Mouse (Mus musculus) ovary, adult 18-20 months (tissue): Measurements from ENCODE around the gene Gm11492.
A peak's percentile ranks its signal among the peaks of the same experiment; 100 is the strongest.

Experiments used
- DNase-seq: peaks from one replicate; pipeline ENCODE4 v3.0.0; 2022; ENCODE audit warnings: low spot score, mixed read lengths

The Gm11492 gene

DNA sequence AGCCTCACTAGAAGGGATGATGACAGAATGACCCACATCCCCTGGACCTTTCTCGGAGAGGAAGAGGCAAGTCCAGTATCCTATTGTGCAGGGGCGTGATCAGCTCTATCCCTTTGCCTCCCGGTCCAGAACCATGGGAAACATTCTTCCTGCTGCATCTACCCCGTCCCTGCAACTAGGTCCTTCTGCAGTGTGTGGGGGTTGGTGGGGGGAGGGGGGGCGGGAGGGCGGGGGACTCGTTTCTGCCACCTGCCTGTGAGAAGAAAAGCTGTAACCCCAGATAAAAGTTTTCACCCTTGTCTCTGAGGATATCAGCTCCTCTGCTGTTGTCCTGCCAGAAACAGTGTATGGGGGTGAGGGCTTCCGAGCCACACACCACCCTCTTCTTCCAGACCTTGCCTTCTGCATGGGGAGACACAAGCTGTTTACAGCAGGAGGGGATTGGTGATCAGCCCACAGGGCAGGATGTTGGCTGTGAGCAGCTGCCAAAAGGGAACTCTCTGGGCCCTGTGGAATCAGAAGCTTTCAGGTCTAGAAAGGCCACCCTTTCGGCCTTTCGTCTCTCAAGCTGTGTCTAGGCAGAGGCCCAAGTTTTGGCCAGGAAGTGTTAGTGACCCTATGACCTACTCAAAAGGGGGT, 12.6 kb downstream of the Gm11492 start:
- no peak for DNase-seq

- DNase-seq: no peak
Measured at GRCm38 (mm10) chr11:87579713-87580112, 13.3 kb downstream of the Gm11492 start.

DNA sequence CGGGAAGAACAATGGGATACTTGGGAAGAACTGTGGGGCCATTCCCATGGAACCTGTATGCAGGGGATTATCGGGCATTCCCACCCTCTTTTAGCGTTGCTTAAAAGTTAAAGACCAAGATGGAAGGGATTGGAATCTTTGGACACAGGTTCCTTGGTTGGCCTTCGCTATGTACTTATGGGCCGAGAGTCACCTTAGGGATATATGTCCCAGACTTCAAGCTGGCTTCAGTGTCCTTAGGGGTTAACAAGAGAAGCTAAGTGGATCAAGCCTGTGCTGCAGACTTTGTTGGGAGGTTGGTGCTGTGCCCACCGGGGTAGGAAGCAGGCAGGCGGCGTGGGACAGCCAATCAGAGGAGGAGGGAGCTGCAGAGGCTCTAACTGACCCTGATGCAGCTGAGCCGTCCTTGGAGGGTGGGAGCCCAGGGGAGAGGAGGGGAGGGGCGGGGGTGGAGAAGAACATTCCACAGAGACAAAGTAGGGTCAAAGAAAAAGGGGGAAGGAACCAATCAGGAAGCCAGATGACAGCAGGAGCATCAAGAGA, 14.2 kb downstream of the Gm11492 start:
- DNase-seq: peak; percentile 45

DNA sequence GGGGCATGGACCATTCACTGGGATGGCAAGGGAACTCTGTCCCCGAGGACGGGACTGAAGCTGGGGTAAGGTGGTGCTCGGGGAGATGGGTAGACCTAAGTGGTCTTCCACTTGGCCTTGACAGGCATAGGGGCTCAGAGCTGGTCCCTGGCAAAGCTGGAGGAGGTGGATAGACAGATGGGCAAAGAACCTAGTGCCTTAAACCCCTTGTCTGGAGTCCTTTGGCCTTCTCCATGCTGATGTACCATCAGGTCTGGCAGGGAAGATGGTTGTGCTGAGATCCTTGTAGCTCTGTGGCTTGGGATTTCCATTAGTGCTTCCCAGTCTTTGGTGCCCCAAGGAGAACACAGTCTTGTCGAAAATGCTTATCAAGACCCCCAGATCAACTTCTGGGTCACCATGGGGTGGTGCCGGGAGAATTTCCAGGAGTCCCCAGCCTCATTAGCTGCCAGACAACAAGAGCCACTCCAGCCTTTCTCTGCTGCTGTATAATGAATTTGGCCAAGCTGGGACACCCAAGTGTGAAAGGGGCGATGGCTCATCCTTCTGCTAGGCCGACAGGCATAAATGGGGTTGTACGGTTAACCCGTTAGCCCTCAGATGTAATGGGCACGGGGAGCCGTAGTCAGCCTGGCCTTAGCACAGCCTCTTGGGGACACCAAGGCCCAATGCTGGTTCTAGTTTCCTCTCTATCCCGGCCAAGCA, 14.9 kb downstream of the Gm11492 start:
- DNase-seq: no peak

DNA sequence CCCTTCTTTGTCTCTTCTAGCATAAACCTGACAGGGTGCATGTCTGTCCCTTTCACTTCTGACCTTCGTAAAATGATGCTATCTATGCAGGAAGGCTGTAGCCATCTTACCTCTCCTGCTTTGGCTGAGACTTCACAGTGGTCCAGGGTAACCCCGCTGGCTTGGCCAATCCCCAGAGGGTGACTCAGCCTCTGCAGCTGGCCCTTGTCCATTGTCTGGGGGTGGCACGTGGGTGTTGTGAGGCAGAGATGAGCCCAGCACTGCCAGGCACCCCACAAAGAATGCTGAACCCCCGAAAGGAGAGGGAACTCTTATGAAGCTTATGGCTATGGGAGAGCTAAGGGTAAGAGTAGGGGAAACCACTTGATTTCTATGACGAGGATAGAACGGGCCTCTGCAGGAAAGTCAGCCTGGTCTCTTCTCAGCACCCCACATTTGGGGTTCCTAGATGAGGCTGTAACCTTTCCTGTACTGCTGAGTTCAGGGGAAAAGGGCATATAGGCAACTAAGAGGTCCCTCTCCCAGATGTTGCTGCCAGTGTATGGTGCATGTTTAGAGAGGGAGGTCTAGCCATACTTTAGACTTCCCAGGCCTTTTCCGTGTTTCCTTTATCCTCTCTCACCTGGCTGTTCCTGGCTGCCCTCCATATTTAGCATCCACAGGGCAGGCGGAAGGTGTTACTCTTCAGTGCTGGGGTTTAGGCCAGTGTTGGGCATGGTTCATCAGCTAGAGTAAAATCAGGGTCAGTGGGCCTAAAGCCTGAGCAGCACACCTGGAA, 15.7 kb downstream of the Gm11492 start:
- DNase-seq: no peak

DNA sequence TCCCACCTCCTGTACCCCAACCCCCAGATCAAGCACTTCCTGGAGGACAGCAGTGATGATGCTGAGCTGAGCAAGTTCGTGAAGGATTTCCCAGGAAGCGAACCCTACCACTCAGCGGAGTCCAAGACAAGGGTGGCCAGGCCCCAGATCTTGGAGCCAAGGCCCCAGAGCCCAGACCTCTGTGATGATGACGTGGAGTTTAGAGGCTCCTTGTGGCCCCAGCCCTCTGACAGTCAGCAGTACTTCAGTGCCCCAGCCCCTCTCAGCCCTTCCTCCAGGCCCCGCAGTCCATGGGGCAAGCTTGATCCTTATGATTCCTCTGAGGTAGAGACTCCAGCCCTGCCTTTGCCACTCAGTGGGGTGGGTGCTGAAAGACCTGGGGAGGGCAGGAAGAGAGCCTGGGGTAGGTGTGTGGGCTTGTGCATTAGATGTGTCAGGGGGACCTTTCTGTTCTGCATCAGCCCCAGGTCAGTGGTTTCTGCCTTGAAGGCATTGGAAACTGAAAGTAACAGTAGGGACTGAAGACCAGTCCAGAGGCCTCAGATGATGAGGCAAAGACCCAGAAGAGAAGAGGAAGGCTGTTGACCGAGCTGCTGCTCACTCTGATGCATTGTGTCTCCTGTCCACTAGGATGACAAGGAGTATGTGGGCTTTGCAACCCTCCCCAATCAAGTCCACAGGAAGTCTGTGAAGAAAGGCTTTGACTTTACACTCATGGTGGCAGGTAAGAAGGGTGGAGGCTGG, 17.0 kb downstream of the Gm11492 start:
- no peak for DNase-seq

GRCm38 (mm10) chr11:87584711-87585505, 18.5 kb downstream of the Gm11492 start:
- no peak for DNase-seq

DNA sequence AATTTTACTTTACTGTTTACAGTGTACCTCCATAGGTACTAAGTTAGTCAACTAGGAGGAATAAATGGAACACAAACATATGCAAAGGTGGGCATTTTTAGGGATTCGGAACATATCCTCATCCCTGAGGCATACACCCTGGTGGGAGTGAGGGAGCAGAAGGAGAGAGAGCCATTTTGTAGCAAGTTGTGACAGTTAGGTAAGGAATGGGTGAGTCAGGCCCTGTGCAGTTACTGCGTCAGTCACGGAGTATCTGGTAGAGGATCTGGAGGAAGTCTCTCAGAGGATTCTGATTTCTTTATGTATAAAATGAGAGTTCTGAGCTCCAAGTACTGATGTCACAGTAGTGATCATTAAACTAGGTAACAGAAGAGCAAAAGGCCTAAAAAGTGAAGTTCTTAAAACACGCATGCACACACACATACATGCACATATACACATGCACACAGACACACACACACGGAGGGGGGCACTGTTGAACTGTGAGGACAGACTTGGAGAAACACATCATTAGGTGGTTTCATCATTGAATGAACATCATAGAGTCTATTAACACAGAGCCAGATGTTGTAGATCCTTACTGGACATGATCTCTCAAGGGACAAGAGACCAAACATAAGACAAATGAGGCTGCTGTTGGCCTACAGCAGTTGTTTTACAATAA, 20.9 kb downstream of the Gm11492 start:
- DNase-seq: no peak

DNA sequence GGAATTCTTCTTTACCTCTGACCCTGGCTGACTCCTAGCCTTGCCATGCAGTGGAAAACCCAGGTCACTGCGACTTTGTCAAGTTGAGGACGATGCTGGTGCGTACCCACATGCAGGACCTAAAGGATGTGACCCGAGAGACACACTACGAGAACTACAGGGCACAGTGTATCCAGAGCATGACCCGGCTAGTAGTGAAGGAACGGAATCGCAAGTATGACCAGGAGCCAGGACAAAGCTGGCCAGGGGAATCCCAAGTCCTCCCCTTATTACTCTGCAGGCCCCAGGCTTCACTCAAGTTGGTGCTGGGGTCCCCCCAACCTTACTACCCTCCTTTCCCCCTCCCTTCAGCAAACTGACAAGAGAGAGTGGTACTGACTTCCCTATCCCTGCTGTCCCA, 23.2 kb downstream of the Gm11492 start:
- no peak for DNase-seq

DNA sequence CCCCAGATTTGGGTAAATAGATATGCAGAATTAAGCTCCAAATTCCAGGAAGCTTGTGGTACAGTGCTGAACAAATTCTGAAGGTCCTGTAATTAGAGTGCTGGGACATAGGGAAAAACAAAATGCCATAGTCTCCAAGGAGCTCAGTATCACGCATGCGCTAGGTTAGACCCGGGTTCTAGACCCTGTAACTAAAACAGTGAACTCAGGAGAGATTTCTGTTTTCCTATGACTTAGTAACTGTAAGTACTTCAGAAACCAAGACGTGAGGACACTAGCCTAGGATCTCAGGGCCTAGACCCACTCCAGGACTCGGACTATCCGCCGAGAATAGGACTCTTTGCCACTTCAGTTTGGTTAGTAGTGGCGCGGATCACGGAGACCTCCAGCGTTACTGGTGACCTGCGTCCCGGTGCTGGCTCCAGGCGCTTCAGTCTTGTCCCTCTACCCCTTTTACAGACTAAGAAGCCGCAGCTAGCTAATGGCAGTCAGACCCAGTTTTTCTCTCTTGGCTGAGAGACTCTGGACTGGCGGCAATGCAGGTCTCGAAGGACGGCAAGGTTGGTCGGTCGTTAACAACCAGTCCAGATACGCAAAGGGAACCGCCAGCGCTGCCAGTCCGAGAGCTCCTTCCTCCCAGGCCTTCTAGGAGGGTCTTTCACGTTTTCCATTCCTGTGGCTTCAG, 24.5 kb downstream of the Gm11492 start:
- DNase-seq: no peak

- peak; percentile 100 for DNase-seq
Measured at GRCm38 (mm10) chr11:87591526-87592353, 25.3 kb downstream of the Gm11492 start, which contains the start of gene Mtmr4. Gene Mtmr4, plus strand, starts transcription at chr11:87592162.

- no peak for DNase-seq
Measured at GRCm38 (mm10) chr11:87592354-87592695, 25.9 kb downstream of the Gm11492 start.

DNA sequence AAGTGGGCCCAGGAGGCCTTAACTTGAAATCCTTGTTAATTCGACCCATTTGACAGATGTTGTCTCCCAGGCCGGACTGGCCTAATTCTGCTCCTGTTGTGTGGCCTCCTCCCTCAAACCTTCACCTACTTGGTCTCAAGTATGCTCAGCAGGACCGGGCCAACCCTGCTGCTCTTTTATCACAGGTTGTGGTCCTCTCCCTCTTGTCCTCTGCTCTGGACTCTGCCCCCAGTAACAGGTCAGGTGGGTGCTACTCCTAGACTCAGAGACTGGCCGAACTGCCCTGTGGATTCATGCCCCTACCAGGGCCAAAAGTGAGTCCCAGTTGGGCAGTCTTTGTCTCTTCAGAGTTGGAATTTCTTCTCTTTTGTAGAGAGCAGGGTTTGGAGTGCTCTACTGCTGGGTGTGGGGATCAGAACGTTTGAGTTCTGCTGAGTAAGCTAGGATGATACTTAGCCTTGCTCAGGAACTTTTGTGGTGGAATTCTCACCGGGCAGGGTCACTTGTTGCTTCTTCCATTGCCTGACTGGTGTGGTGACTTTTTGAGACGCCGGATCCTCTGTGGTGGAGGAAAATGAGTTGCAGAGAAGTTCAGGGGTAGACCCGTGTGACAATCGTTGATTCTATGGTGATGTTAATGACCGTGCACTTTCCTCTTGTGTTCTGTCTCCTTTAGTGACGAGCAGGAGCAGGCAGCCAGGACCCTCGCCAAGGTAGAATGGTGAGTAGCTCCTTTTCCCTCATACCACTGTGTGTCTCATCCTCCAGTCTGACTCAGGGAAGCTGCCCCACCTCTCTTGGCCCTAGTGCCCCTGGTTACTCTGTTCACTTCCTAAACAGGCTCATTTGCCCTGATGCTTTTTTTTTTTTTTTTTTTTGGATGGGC, 26.5 kb downstream of the Gm11492 start:
- no peak for DNase-seq

- peak; percentile 89 for DNase-seq
Measured at GRCm38 (mm10) chr11:87595327-87595841, 28.9 kb downstream of the Gm11492 start.

- DNase-seq: no peak
Measured at GRCm38 (mm10) chr11:87595976-87596375, 29.5 kb downstream of the Gm11492 start.

DNA sequence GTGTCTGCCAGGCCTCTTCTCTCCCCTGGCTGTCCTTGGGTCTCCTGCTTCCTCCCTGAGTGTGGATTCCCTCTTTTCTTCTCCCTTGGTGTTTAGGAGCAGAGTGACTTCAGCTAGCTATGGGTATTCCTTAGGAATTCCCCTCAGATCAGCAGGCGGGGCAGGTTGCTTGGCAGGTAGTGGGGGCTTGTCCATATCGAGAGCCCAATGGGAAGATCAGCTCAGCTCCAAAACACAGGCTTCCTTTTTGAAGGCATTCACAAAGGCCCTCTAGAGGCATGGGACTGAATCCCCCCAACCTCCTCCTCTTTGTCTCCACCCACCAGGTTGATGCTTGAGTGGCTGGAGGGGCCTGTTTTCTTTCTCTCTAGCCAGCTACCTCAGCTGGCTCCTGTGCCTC, 30.0 kb downstream of the Gm11492 start:
- no peak for DNase-seq

DNA sequence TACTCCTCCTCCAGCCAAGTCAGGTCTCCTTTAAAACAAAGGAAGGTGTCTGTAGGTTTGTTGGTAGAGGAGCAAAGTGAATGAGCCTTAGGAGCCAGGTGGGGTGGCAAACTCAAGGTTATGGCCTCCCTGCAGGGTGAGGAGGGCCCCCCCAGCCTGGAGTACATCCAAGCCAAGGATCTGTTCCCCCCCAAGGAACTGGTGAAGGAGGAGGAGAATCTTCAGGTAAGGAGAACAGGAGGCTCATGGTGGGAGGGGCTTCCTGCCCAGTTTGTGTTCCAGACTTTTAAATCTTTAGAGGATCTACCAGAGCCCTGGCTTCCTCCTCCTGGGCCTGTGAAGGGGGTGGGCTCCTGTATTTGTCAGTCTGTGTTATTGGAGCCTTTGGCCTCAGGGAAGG, 30.6 kb downstream of the Gm11492 start:
- no peak for DNase-seq
